Mouse (Mus musculus) MEL (cell line): ENCODE data around the gene Lypd6b.

ENCODE experiments used
- CTCF ChIP-seq, 3 experiments: IDR thresholded peaks in 2 of 3; conservative IDR thresholded peaks in 1 of 3; 2 replicates each; pipeline ENCODE4 v1.5.1; 2011 to 2012; ENCODE audit warnings: low read length in 3 of 3, low read depth in 2 of 3, mild to moderate bottlenecking in 2 of 3, improper control_type of control experiment in 1 of 3, inconsistent platforms in 1 of 3, mixed read lengths in 1 of 3, moderate library complexity in 1 of 3; ENCODE audit not compliant: control insufficient read depth in 1 of 3, insufficient read depth in 1 of 3, poor library complexity in 1 of 3, severe bottlenecking in 1 of 3
- E2F4 ChIP-seq: IDR thresholded peaks from 2 replicates; pipeline ENCODE4 v1.6.1; 2011; ENCODE audit warnings: low read depth, low read length, improper control_type of control experiment, borderline replicate concordance
- HCFC1 ChIP-seq: IDR thresholded peaks from 2 replicates; pipeline ENCODE4 v1.6.1; 2012; ENCODE audit warnings: low read depth, mild to moderate bottlenecking, inconsistent platforms, low read length, improper control_type of control experiment, moderate library complexity
- POLR2A ChIP-seq, 2 experiments: IDR thresholded peaks; 2 replicates each; pipeline ENCODE4 v1.6.1; 2011 to 2012; ENCODE audit warnings: low read length in 2 of 2, mild to moderate bottlenecking in 2 of 2, control low read depth in 1 of 2, improper control_type of control experiment in 1 of 2, low read depth in 1 of 2, moderate library complexity in 1 of 2; ENCODE audit not compliant: control insufficient read depth in 1 of 2, insufficient read depth in 1 of 2, poor library complexity in 1 of 2
- TBP ChIP-seq: IDR thresholded peaks from 2 replicates; pipeline ENCODE4 v1.8.0; 2011; ENCODE audit warnings: low read depth, low read length, improper control_type of control experiment
- USF1 ChIP-seq: IDR thresholded peaks from 2 replicates; pipeline ENCODE4 v1.6.1; 2014; ENCODE audit warnings: low read depth, mild to moderate bottlenecking, inconsistent platforms, low read length, improper control_type of control experiment, moderate library complexity

DNA sequence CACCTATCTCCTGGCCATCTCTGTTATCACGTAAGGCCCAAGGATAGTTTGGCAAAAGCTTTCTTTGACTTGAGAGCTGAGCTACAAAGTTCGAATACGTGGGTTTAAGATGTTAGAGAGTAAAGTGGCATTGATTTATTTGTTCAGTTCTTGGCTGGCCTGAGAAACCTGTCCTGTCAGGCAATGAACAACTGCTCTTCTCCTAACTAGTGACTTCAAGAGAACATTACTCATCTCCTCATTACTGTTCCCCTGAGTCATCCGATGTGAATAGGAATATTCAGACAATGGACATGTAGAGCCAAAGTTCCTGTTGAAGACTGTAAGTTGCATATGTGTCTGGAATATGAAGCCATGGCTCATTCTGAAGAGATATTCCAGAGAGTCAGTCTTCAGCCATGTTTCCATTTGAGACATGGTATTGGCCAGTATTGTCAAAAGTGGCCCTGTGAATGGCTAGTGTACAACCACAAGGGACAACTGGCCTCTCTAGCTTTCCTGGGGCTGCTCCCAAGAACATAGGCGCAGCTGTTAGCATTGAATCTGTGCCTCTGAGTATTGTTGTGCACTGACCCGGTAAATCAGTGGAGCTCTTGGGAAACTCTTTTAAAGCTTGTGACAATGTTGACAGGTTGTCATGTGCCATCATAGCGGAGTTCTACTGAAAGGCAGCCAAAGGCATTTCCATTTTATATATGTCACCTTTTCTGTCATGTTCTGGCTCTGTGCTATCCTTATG lies 124.0 kb downstream of the Lypd6b start:
- TF ChIP-seq E2F4, result no peak
- TF ChIP-seq CTCF (IDR thresholded peaks at IDR 0.05 in 2 of 3, conservative IDR thresholded peaks at IDR 0.05 in 1 of 3; ENCODE audit: control insufficient read depth in 1 of 3, insufficient read depth in 1 of 3, low read depth in 2 of 3, low read length in 3 of 3, poor library complexity in 1 of 3, severe bottlenecking in 1 of 3), result no peak
- TF ChIP-seq HCFC1, result no peak
- no peak for TF ChIP-seq USF1
- no peak for TF ChIP-seq POLR2A (IDR thresholded peaks at IDR 0.05; ENCODE audit: control insufficient read depth in 1 of 2, insufficient read depth in 1 of 2, low read depth in 1 of 2, low read length in 2 of 2, poor library complexity in 1 of 2)
- no peak for TF ChIP-seq TBP
